Mouse (Mus musculus): ENCODE results near the gene Gm28729. TPM values are rescaled to one million over a fixed set of nuclear protein-coding genes. Genes with fewer than 3 reads are reported as not detected.

Gm28729 gene
- polyA plus RNA-seq, 1 experiment from 2014 or later, result not detected

- peaks cover 15% of the 10 kb centered on the region for H3K4me1 ChIP-seq (ENCODE audit: insufficient read depth)
- H3K9me3 ChIP-seq (ENCODE audit: low read depth, low read length), result no peaks in the 10 kb centered on the region
- H3K4me3 ChIP-seq (ENCODE audit: low read depth, low read length), result no peak overlapping the region
- no peaks in the 10 kb centered on the region for H3K27me3 ChIP-seq (ENCODE audit: insufficient read depth, low read length)
- WGBS, result 21% methylated on average over 10 of the region's 10 CpGs
- no peaks in the 10 kb centered on the region for H3K36me3 ChIP-seq (ENCODE audit: insufficient read depth)
- TF ChIP-seq CTCF (IDR thresholded peaks at IDR 0.05; ENCODE audit: low read depth), result no peak
- H3K4me2 ChIP-seq, result no peak overlapping the region
- H3K9ac ChIP-seq, result no peak overlapping the region
- no peak for DNase-seq
- ATAC-seq (ENCODE audit: insufficient read depth), result no peak
- H3K27ac ChIP-seq (ENCODE audit: low read depth), result no peak overlapping the region
Observed at GRCm38 (mm10) chr9:96442081-96442480, 83.0 kb downstream of the Gm28729 start.

GRCm38 (mm10) chr9:96438334-96438871 lies 86.7 kb downstream of the Gm28729 start:
- peaks cover 20% of the 10 kb centered on the region for H3K4me1 ChIP-seq (ENCODE audit: insufficient read depth)
- no peak for TF ChIP-seq CTCF (IDR thresholded peaks at IDR 0.05; ENCODE audit: low read depth)
- no peaks in the 10 kb centered on the region for H3K9me3 ChIP-seq (ENCODE audit: low read depth, low read length)
- WGBS, result 1% methylated on average over 8 of the region's 8 CpGs
- H3K27me3 ChIP-seq (ENCODE audit: insufficient read depth, low read length), result no peaks in the 10 kb centered on the region
- DNase-seq (no peak), ATAC-seq (ENCODE audit: insufficient read depth) (peak; percentile 67)
- H3K4me2 ChIP-seq, result peak overlapping the region; percentile 73
- peak overlapping the region; percentile 88 for H3K27ac ChIP-seq (ENCODE audit: low read depth)
- H3K36me3 ChIP-seq (ENCODE audit: insufficient read depth), result no peaks in the 10 kb centered on the region
- peak overlapping the region; percentile 55 for H3K9ac ChIP-seq
- H3K4me3 ChIP-seq (ENCODE audit: low read depth, low read length), result peak overlapping the region; percentile 43

GRCm38 (mm10) chr9:96437805-96438333 lies 87.2 kb downstream of the Gm28729 start:
- H3K36me3 ChIP-seq (ENCODE audit: insufficient read depth), result no peaks in the 10 kb centered on the region
- H3K4me1 ChIP-seq (ENCODE audit: insufficient read depth), result peaks cover 20% of the 10 kb centered on the region

GRCm38 (mm10) chr9:96436901-96437804 lies 87.9 kb downstream of the Gm28729 start:
- H3K9me3 ChIP-seq (ENCODE audit: low read depth, low read length), result no peaks in the 10 kb centered on the region
- no peak for TF ChIP-seq CTCF (IDR thresholded peaks at IDR 0.05; ENCODE audit: low read depth)
- H3K4me3 ChIP-seq (ENCODE audit: low read depth, low read length), result peak overlapping the region; percentile 43
- ATAC-seq (ENCODE audit: insufficient read depth) (peak; percentile 28; the same call in 1 of the 2 replicates), DNase-seq (peak; percentile 26)
- H3K4me2 ChIP-seq, result peak overlapping the region; percentile 73
- peak overlapping the region; percentile 55 for H3K9ac ChIP-seq
- H3K36me3 ChIP-seq (ENCODE audit: insufficient read depth), result no peaks in the 10 kb centered on the region
- peaks cover 20% of the 10 kb centered on the region for H3K4me1 ChIP-seq (ENCODE audit: insufficient read depth)
- peak overlapping the region; percentile 88 for H3K27ac ChIP-seq (ENCODE audit: low read depth)
- H3K27me3 ChIP-seq (ENCODE audit: insufficient read depth, low read length), result no peaks in the 10 kb centered on the region
- WGBS, result 10% methylated on average over 28 of the region's 28 CpGs

More at GRCm38 (mm10) chr9:96437805-96438333, 87.2 kb downstream of the Gm28729 start:
- H3K9me3 ChIP-seq (ENCODE audit: low read depth, low read length), result no peaks in the 10 kb centered on the region
- WGBS, result 0% methylated on average over 25 of the region's 25 CpGs
- H3K27me3 ChIP-seq (ENCODE audit: insufficient read depth, low read length), result no peaks in the 10 kb centered on the region
- H3K27ac ChIP-seq (ENCODE audit: low read depth), result peak overlapping the region; percentile 88
- peak overlapping the region; percentile 55 for H3K9ac ChIP-seq
- peak overlapping the region; percentile 43 for H3K4me3 ChIP-seq (ENCODE audit: low read depth, low read length)
- DNase-seq (peak; percentile 83), ATAC-seq (ENCODE audit: insufficient read depth) (peak; percentile 85)
- H3K4me2 ChIP-seq, result peak overlapping the region; percentile 73
- TF ChIP-seq CTCF (IDR thresholded peaks at IDR 0.05; ENCODE audit: low read depth), result no peak

Other genes with a start within 250 kb of the Gm28729 start
- 181 and 185 TPM in 2 replicates for gene Atp1b3, start 160.8 kb downstream of the Gm28729 start, polyA plus RNA-seq (2014; fragmentation: Nextera tagmentation; extraction: Ambion mirVana)
- gene Rnf7, start 46.6 kb downstream of the Gm28729 start, polyA plus RNA-seq (2014; fragmentation: Nextera tagmentation; extraction: Ambion mirVana), result 242 and 260 TPM in 2 replicates
- 18.7 and 21.4 TPM in 2 replicates for gene Rasa2, start 106.4 kb upstream of the Gm28729 start, polyA plus RNA-seq (2014; fragmentation: Nextera tagmentation; extraction: Ambion mirVana)
- gene Zbtb38, start 227.6 kb upstream of the Gm28729 start, polyA plus RNA-seq (2014; fragmentation: Nextera tagmentation; extraction: Ambion mirVana), result 24.5 and 24.6 TPM in 2 replicates

All from lung, embryonic 14.5 days (tissue).